Mouse (Mus musculus) thymus, adult 2 months (tissue): Measurements from ENCODE around the gene Mpp5.

Experiments used
- CTCF ChIP-seq: fragments of 200-500 bp; IDR thresholded peaks from 2 replicates; pipeline ENCODE4 v1.5.1; 2012; ENCODE audit warnings: mild to moderate bottlenecking, control low read depth, low read length, moderate library complexity, borderline replicate concordance; ENCODE audit not compliant: control insufficient read depth, poor library complexity, insufficient read depth; ENCODE audit errors: extremely low read depth
- POLR2A ChIP-seq: fragments of 200-500 bp; IDR thresholded peaks from 2 replicates; pipeline ENCODE4 v1.6.1; 2012; ENCODE audit warnings: mild to moderate bottlenecking, low read length, control low read depth, moderate library complexity; ENCODE audit not compliant: control insufficient read depth, poor library complexity, insufficient read depth; ENCODE audit errors: extremely low read depth

GRCm38 (mm10) chr12:78848246-78848645, 99.5 kb downstream of the Mpp5 start:
- TF ChIP-seq POLR2A, result no peak
- no peak for TF ChIP-seq CTCF
